Mouse (Mus musculus) CD4-positive, CD25-positive, alpha-beta regulatory T cell, adult 4 months (primary cell): ENCODE data around the gene Bhmt. TPM values are rescaled to one million over a fixed set of nuclear protein-coding genes. Genes with fewer than 3 reads are reported as not detected.
"Not testable (repeated sequence)": the region's sequence is repeated elsewhere in the genome, so short reads cannot be mapped to it uniquely, and the experiment has no call there.

Experiments
- ATAC-seq: one replicate; pipeline ENCODE4 v1.8.0; 2017
- polyA plus RNA-seq, 2 experiments: library from polyadenylated mRNA; unstranded; fragments of 100-300 nt; shearing (Covaris generic); gene quantifications; one replicate each; pipeline ENCODE4 v1.2.1; 2017

The Bhmt gene
- polyA plus RNA-seq, 2 experiments from 2014 or later = not detected

GRCm38 (mm10) chr13:93607701-93608100, 30.1 kb downstream of the Bhmt start:
- no peak for ATAC-seq

GRCm38 (mm10) chr13:93606868-93607578, 30.7 kb downstream of the Bhmt start:
- ATAC-seq = no peak

GRCm38 (mm10) chr13:93604698-93605097, 33.1 kb downstream of the Bhmt start:
- no peak for ATAC-seq

GRCm38 (mm10) chr13:93601527-93601926, 36.2 kb downstream of the Bhmt start:
- ATAC-seq = no peak

- peak; percentile 96 for ATAC-seq
These were observed 44.6 kb downstream of the Bhmt start for GRCm38 (mm10) chr13:93593040-93593699.

- ATAC-seq = not testable (repeated sequence)
These were observed 55.2 kb downstream of the Bhmt start for GRCm38 (mm10) chr13:93582526-93582925.

GRCm38 (mm10) chr13:93580431-93580830, 57.3 kb downstream of the Bhmt start:
- no peak for ATAC-seq

GRCm38 (mm10) chr13:93569676-93570075, 68.1 kb downstream of the Bhmt start:
- ATAC-seq = no peak

Other genes starting within 250 kb of the Bhmt start
- gene Jmy, start 138.2 kb downstream of the Bhmt start, polyA plus RNA-seq = 1 to 10 TPM; 1.4 to 2.7 TPM
- gene Bhmt2, start 36.3 kb upstream of the Bhmt start, polyA plus RNA-seq = under 1 TPM in 1 of 2 experiments, not detected in 1; 0.13 TPM
- not detected for gene Dmgdh, start 36.5 kb upstream of the Bhmt start, polyA plus RNA-seq
- 1 to 10 TPM; 8.7 to 9.1 TPM for gene Arsb, start 133.7 kb upstream of the Bhmt start, polyA plus RNA-seq